Mouse (Mus musculus) hindbrain, embryonic 14.5 days (tissue): ENCODE data around the gene Nrn1l. TPM values are rescaled to one million over a fixed set of nuclear protein-coding genes. Genes with fewer than 3 reads are reported as not detected.
A peak's percentile ranks its signal among the peaks of the same experiment; 100 is the strongest.

Experiments used
- ATAC-seq: fragments of 200-750 bp; cut with Nextera tagmentation; 2 replicates; pipeline ENCODE4 v1.8.0; 2017; ENCODE audit warnings: moderate number of reproducible peaks, mild to moderate bottlenecking, moderate TSS enrichment, moderate library complexity; ENCODE audit not compliant: low FRiP score
- DNase-seq: peaks from one replicate; pipeline ENCODE4 v3.0.0-alpha.2; 2015; ENCODE audit warnings: low spot score
- H3K27ac ChIP-seq: fragments of 300-500 bp; sonication (generic); 2 replicates; pipeline ENCODE4 v1.5.1; 2014; ENCODE audit warnings: mild to moderate bottlenecking, moderate library complexity
- H3K27me3 ChIP-seq: fragments of 300-500 bp; sonication (generic); 2 replicates; pipeline ENCODE4 v1.6.1; 2014; ENCODE audit warnings: mild to moderate bottlenecking, low read length, mixed read lengths; ENCODE audit not compliant: control insufficient read depth, insufficient read depth
- H3K36me3 ChIP-seq: fragments of 300-500 bp; sonication (generic); replicated peaks from 2 replicates; pipeline ENCODE4 v1.6.1; 2014; ENCODE audit not compliant: control insufficient read depth, insufficient read depth
- H3K4me1 ChIP-seq: fragments of 300-500 bp; sonication (generic); replicated peaks from 2 replicates; pipeline ENCODE4 v1.6.1; 2014; ENCODE audit warnings: antibody characterized with exemption, low read length, mixed read lengths; ENCODE audit not compliant: control insufficient read depth, insufficient read depth
- H3K4me2 ChIP-seq: fragments of 300-500 bp; sonication (generic); replicated peaks from 2 replicates; pipeline ENCODE4 v1.6.1; 2014; ENCODE audit warnings: mild to moderate bottlenecking, moderate library complexity
- H3K4me3 ChIP-seq: fragments of 300-500 bp; sonication (generic); replicated peaks from 2 replicates; pipeline ENCODE4 v1.5.1; 2014; ENCODE audit warnings: mild to moderate bottlenecking, low read length
- H3K9ac ChIP-seq: fragments of 300-500 bp; sonication (generic); 2 replicates; pipeline ENCODE4 v1.6.1; 2014
- H3K9me3 ChIP-seq: fragments of 300-500 bp; sonication (generic); 2 replicates; pipeline ENCODE4 v1.6.1; 2016; ENCODE audit warnings: low read length; ENCODE audit not compliant: control insufficient read depth
- WGBS: fragments of 180-500 bp; shearing (Covaris S2); extraction: QIAGEN DNeasy Blood & Tissue Kit; methylation state at CpG from one replicate; pipeline ENCODE4 v1.1.7; 2014; 5-methylcytosine and 5-hydroxymethylcytosine counted together
- polyA plus RNA-seq: library from polyadenylated mRNA; unstranded; fragments of >200 nt; fragmentation: Nextera tagmentation; extraction: Ambion mirVana; gene quantifications from 2 replicates; pipeline ENCODE4 v1.2.1, GENCODE M21; 2014

The Nrn1l gene
- polyA plus RNA-seq, 1 experiment from 2014 or later, result 1.4 TPM

- Histone ChIP-seq H3K36me3 (no peaks in the 10 kb centered on the region), H3K4me2 (peak within 1 kb of the TSS; percentile 68), H3K27me3 (no peaks in the 10 kb centered on the region), H3K9ac (peak within 1 kb of the TSS; percentile 92), H3K9me3 (no peaks in the 10 kb centered on the region), H3K4me1 (peaks cover 18% of the 10 kb centered on the region), H3K4me3 (peak within 1 kb of the TSS; percentile 68), H3K27ac (peak within 1 kb of the TSS; percentile 96)
- WGBS, result 47% methylated on average over 4 of the region's 4 CpGs
- ATAC-seq (no peak), DNase-seq (no peak)
Measured at GRCm38 (mm10) chr8:105938306-105938669, 44.9 kb downstream of the Nrn1l start, which contains the start of gene Psmb10. Gene Psmb10 (minus strand): TSS chr8:105938444.

GRCm38 (mm10) chr8:105942026-105942425 lies 48.7 kb downstream of the Nrn1l start:
- H3K36me3 ChIP-seq, result no peaks in the 10 kb centered on the region
- no peak overlapping the region for H3K27ac ChIP-seq
- peaks cover 8% of the 10 kb centered on the region; the same call in 1 of the 2 replicates for H3K4me1 ChIP-seq
- ATAC-seq (no peak), DNase-seq (no peak)
- H3K9me3 ChIP-seq, result no peaks in the 10 kb centered on the region
- H3K27me3 ChIP-seq, result no peaks in the 10 kb centered on the region
- H3K9ac ChIP-seq, result no peak overlapping the region
- WGBS, result 94% methylated on average over 11 of the region's 11 CpGs
- H3K4me2 ChIP-seq, result no peak overlapping the region
- no peak overlapping the region for H3K4me3 ChIP-seq

GRCm38 (mm10) chr8:105942542-105942941 lies 49.2 kb downstream of the Nrn1l start:
- Histone ChIP-seq H3K4me3 (no peak overlapping the region), H3K27me3 (no peaks in the 10 kb centered on the region), H3K27ac (no peak overlapping the region), H3K4me1 (peaks cover 8% of the 10 kb centered on the region; the same call in 1 of the 2 replicates), H3K9ac (no peak overlapping the region), H3K36me3 (no peaks in the 10 kb centered on the region), H3K4me2 (no peak overlapping the region), H3K9me3 (no peaks in the 10 kb centered on the region)
- no peak for ATAC-seq
- no peak for DNase-seq
- WGBS, result 91% methylated on average over 5 of the region's 5 CpGs

- Histone ChIP-seq H3K9me3 (no peaks in the 10 kb centered on the region), H3K36me3 (no peaks in the 10 kb centered on the region), H3K27ac (no peak within 1 kb of the TSS), H3K4me1 (0 out of 2 replicates have a peak, but pooled peaks cover 4% of the 10 kb centered on the region), H3K4me3 (no peak within 1 kb of the TSS), H3K4me2 (no peak within 1 kb of the TSS), H3K9ac (no peak within 1 kb of the TSS), H3K27me3 (no peaks in the 10 kb centered on the region)
- ATAC-seq (peak; percentile 47; the same call in 1 of the 2 replicates), DNase-seq (no peak)
- WGBS, result 57% methylated on average over 7 of the region's 8 CpGs
Measured at GRCm38 (mm10) chr8:105943321-105943739, 50.0 kb downstream of the Nrn1l start, which contains the start of gene Lcat. Gene Lcat (minus strand): TSS chr8:105943382.

Other genes starting within 250 kb of the Nrn1l start
- 22.3 and 24.4 TPM in 2 replicates for gene Carmil2, start 207.3 kb upstream of the Nrn1l start, polyA plus RNA-seq
- 71.3 and 78.1 TPM in 2 replicates for gene Acd, start 192.5 kb upstream of the Nrn1l start, polyA plus RNA-seq
- gene Pard6a, start 192.4 kb upstream of the Nrn1l start, polyA plus RNA-seq, result 53.7 and 56.2 TPM in 2 replicates
- gene 4933405L10Rik, start 185.9 kb upstream of the Nrn1l start, polyA plus RNA-seq, result 0.22 and 0.27 TPM in 2 replicates
- 11.6 and 13.4 TPM in 2 replicates for gene Enkd1, start 185.4 kb upstream of the Nrn1l start, polyA plus RNA-seq
- gene Gfod2, start 134.9 kb upstream of the Nrn1l start, polyA plus RNA-seq, result 62.7 and 71.7 TPM in 2 replicates
- gene Ranbp10, start 66.2 kb upstream of the Nrn1l start, polyA plus RNA-seq, result 9.1 and 10.4 TPM in 2 replicates
- gene Tsnaxip1, start 65.8 kb upstream of the Nrn1l start, polyA plus RNA-seq, result 0.64 and 1.4 TPM in 2 replicates
- gene Cenpt, start 40.3 kb upstream of the Nrn1l start, polyA plus RNA-seq, result 46.3 and 51.7 TPM in 2 replicates
- gene Thap11, start 38.4 kb upstream of the Nrn1l start, polyA plus RNA-seq, result 46.2 and 51.2 TPM in 2 replicates
- 181 TPM in 2 replicates for gene Nutf2, start 33.0 kb upstream of the Nrn1l start, polyA plus RNA-seq
- gene Edc4, start 12.7 kb upstream of the Nrn1l start, polyA plus RNA-seq, result 40.1 and 46.6 TPM in 2 replicates
- gene Pskh1, start 6.9 kb downstream of the Nrn1l start, polyA plus RNA-seq, result 8.2 and 11.0 TPM in 2 replicates
- 2.9 and 3.2 TPM in 2 replicates for gene Ctrl, start 40.3 kb downstream of the Nrn1l start, polyA plus RNA-seq
- 70.1 and 79.8 TPM in 2 replicates for gene Psmb10, start 44.9 kb downstream of the Nrn1l start, polyA plus RNA-seq
- 3.2 and 3.3 TPM in 2 replicates for gene Lcat, start 49.8 kb downstream of the Nrn1l start, polyA plus RNA-seq
- gene Slc12a4, start 72.5 kb downstream of the Nrn1l start, polyA plus RNA-seq, result 9.3 and 9.4 TPM in 2 replicates
- gene Dpep3, start 85.9 kb downstream of the Nrn1l start, polyA plus RNA-seq, result not detected in 2 replicates
- gene Dus2, start 97.8 kb downstream of the Nrn1l start, polyA plus RNA-seq, result 21.3 and 22.4 TPM in 2 replicates
- not detected in 2 replicates for gene Dpep2nb, start 112.4 kb downstream of the Nrn1l start, polyA plus RNA-seq
- 20.3 and 22.1 TPM in 2 replicates for gene Ddx28, start 118.3 kb downstream of the Nrn1l start, polyA plus RNA-seq
- gene Nfatc3, start 165.3 kb downstream of the Nrn1l start, polyA plus RNA-seq, result 2.5 and 2.6 TPM in 2 replicates
- gene Esrp2, start 243.4 kb downstream of the Nrn1l start, polyA plus RNA-seq, result 0.19 TPM in 1 of 2 replicates, not detected in the other